Mouse (Mus musculus) testis, adult 2 months (tissue): ENCODE results near the gene Aoc3.

Source experiments
- CTCF ChIP-seq: fragments of 200-500 bp; IDR thresholded peaks from 2 replicates; pipeline ENCODE4 v1.5.1; 2012; ENCODE audit warnings: low read depth, mild to moderate bottlenecking, inconsistent platforms, low read length, moderate library complexity; ENCODE audit not compliant: control insufficient read depth, insufficient read depth, insufficient replicate concordance
- POLR2A ChIP-seq: fragments of 200-500 bp; IDR thresholded peaks from 2 replicates; pipeline ENCODE4 v1.6.1; 2012; ENCODE audit warnings: low read depth, mild to moderate bottlenecking, inconsistent platforms, low read length, moderate library complexity; ENCODE audit not compliant: control insufficient read depth

- TF ChIP-seq POLR2A (no peak), CTCF (no peak)
Observed at GRCm38 (mm10) chr11:101355916-101356315, 25.5 kb downstream of the Aoc3 start.
